9 mouse cellular contexts compared by ENCODE assay signal in genomic region chrX:103288485-103289330, GRCm38 (mm10). TPM values are rescaled to one million over a fixed set of nuclear protein-coding genes. Genes with fewer than 3 reads are reported as not detected.
DNase-seq lines count a peak whose midpoint lies in the region; ATAC-seq and TF ChIP-seq lines count a peak whose summit lies in the region.
"Had no signal": no experiment of that assay in that cellular context is flagged by ENCODE, and none has a peak within 500 bp of the region (broad histone marks: within the 10 kb centered on the region; RNA-seq: fewer than 3 reads in every experiment).

No protein-coding gene starts in this region.

- no peak for ATAC-seq in heart, embryonic 14.5 days (ENCODE audit: insufficient number of reproducible peaks, insufficient read depth, low FRiP score, low read depth)
- no peak for ATAC-seq in limb, embryonic 15.5 days (ENCODE audit: insufficient number of reproducible peaks, low FRiP score, low TSS enrichment, low read depth)
- ATAC-seq in neural tube, embryonic 14.5 days (ENCODE audit: low read depth): peak; percentile 96

- TF ChIP-seq RAD21 in MEL (IDR thresholded peaks at IDR 0.05; ENCODE audit: low read depth, low read length): no peak

- peaks cover 16% of the 10 kb centered on the region for H3K27me3 ChIP-seq in heart, embryonic 14.5 days (ENCODE audit: control insufficient read depth, insufficient read depth, low read length)
- H3K27me3 ChIP-seq in MEL (ENCODE audit: control insufficient read depth in 1 of 2, insufficient read depth in 2 of 2, low read length in 2 of 2): no peaks in the 10 kb centered on the region
- peaks cover 98% of the 10 kb centered on the region for H3K27me3 ChIP-seq in forebrain, embryonic 10.5 days (ENCODE audit: poor library complexity, severe bottlenecking)
- H3K27me3 ChIP-seq in limb, embryonic 15.5 days: peaks cover 23% of the 10 kb centered on the region; the same call in 1 of the 2 replicates
- no peaks in the 10 kb centered on the region; the same call in 1 of the 2 replicates for H3K27me3 ChIP-seq in neural tube, embryonic 14.5 days (ENCODE audit: control insufficient read depth, insufficient read depth, low read length)

- H3K9me3 ChIP-seq in heart, embryonic 14.5 days (ENCODE audit: control insufficient read depth, low read length): no peaks in the 10 kb centered on the region
- H3K9me3 ChIP-seq in MEL (replicated peaks; ENCODE audit: insufficient read depth, low read length): no peaks in the 10 kb centered on the region
- H3K9me3 ChIP-seq in forebrain, embryonic 10.5 days: no peaks in the 10 kb centered on the region
- no peaks in the 10 kb centered on the region for H3K9me3 ChIP-seq in limb, embryonic 15.5 days
- H3K9me3 ChIP-seq in neural tube, embryonic 14.5 days (ENCODE audit: control insufficient read depth, low read length): no peaks in the 10 kb centered on the region

- no peak overlapping the region for H3K9ac ChIP-seq in heart, embryonic 14.5 days (ENCODE audit: low read length)
- no peak overlapping the region for H3K9ac ChIP-seq in MEL (ENCODE audit: control insufficient read depth, low read depth, low read length, poor library complexity, severe bottlenecking)
- no peak overlapping the region for H3K9ac ChIP-seq in limb, embryonic 15.5 days
- no peak overlapping the region for H3K9ac ChIP-seq in neural tube, embryonic 14.5 days (replicated peaks; ENCODE audit: low read depth, low read length)

- no peaks in the 10 kb centered on the region for H3K4me1 ChIP-seq in heart, embryonic 14.5 days (ENCODE audit: control insufficient read depth in 2 of 2, insufficient read depth in 2 of 2, low read length in 2 of 2)
- no peaks in the 10 kb centered on the region for H3K4me1 ChIP-seq in MEL (ENCODE audit: control insufficient read depth in 1 of 2, insufficient read depth in 2 of 2, low read length in 2 of 2)
- peaks cover 25% of the 10 kb centered on the region for H3K4me1 ChIP-seq in forebrain, embryonic 10.5 days
- H3K4me1 ChIP-seq in limb, embryonic 15.5 days: peaks cover 9% of the 10 kb centered on the region; the same call in 1 of the 2 replicates
- no peaks in the 10 kb centered on the region for H3K4me1 ChIP-seq in neural tube, embryonic 14.5 days (ENCODE audit: control insufficient read depth, insufficient read depth, low read length)

- no peaks in the 10 kb centered on the region for H3K36me3 ChIP-seq in heart, embryonic 14.5 days (ENCODE audit: control insufficient read depth, insufficient read depth, low read length)
- H3K36me3 ChIP-seq in MEL (ENCODE audit: control insufficient read depth in 1 of 2, insufficient read depth in 2 of 2, low read length in 2 of 2): no peaks in the 10 kb centered on the region
- no peaks in the 10 kb centered on the region for H3K36me3 ChIP-seq in forebrain, embryonic 10.5 days (replicated peaks)
- no peaks in the 10 kb centered on the region for H3K36me3 ChIP-seq in limb, embryonic 15.5 days
- H3K36me3 ChIP-seq in neural tube, embryonic 14.5 days (ENCODE audit: control insufficient read depth, insufficient read depth, low read length): no peaks in the 10 kb centered on the region

- peak overlapping the region; percentile 60 for H3K4me2 ChIP-seq in heart, embryonic 14.5 days (ENCODE audit: low read length)
- H3K4me2 ChIP-seq in limb, embryonic 15.5 days: peak overlapping the region; percentile 31; the same call in 1 of the 2 replicates
- peak overlapping the region; percentile 33 for H3K4me2 ChIP-seq in neural tube, embryonic 14.5 days (ENCODE audit: low read depth, low read length)

- TF ChIP-seq CTCF in MEL (IDR thresholded peaks at IDR 0.05 in 2 of 3, conservative IDR thresholded peaks at IDR 0.05 in 1 of 3; ENCODE audit: control insufficient read depth in 1 of 3, insufficient read depth in 1 of 3, low read depth in 2 of 3, low read length in 3 of 3, poor library complexity in 1 of 3, severe bottlenecking in 1 of 3): no peak

- 24% methylated on average over 25 of the region's 25 CpGs for WGBS in heart, embryonic 14.5 days
- WGBS in forebrain, embryonic 10.5 days: 29% methylated on average over 25 of the region's 25 CpGs
- 21% methylated on average over 25 of the region's 25 CpGs for WGBS in limb, embryonic 15.5 days
- 20% methylated on average over 25 of the region's 25 CpGs for WGBS in neural tube, embryonic 14.5 days

- no peaks in the 10 kb centered on the region for H3K79me2 ChIP-seq in MEL (ENCODE audit: control insufficient read depth, insufficient read depth, low read length, poor library complexity)

- no peak for TF ChIP-seq POLR2A in MEL (IDR thresholded peaks at IDR 0.05; ENCODE audit: control insufficient read depth in 1 of 2, insufficient read depth in 1 of 2, low read depth in 1 of 2, low read length in 2 of 2, poor library complexity in 1 of 2)

- no peak overlapping the region for H3K27ac ChIP-seq in heart, embryonic 14.5 days (replicated peaks in 1 of 2; ENCODE audit: control insufficient read depth in 1 of 2, insufficient read depth in 1 of 2, low read depth in 2 of 2, low read length in 2 of 2)
- H3K27ac ChIP-seq in MEL (ENCODE audit: control insufficient read depth, low read depth, low read length): no peak overlapping the region
- H3K27ac ChIP-seq in forebrain, embryonic 10.5 days: peak overlapping the region; percentile 58; the same call in 1 of the 2 replicates
- no peak overlapping the region for H3K27ac ChIP-seq in limb, embryonic 15.5 days
- no peak overlapping the region for H3K27ac ChIP-seq in neural tube, embryonic 14.5 days (ENCODE audit: low read depth, low read length)

- H3K4me3 ChIP-seq in heart, embryonic 14.5 days (ENCODE audit: control insufficient read depth in 1 of 2, insufficient read depth in 1 of 2, low read depth in 1 of 2, low read length in 2 of 2): peak overlapping the region in 1 of 2 experiments; percentile 13; a peak in 1 of 4 replicates
- no peak overlapping the region for H3K4me3 ChIP-seq in MEL (ENCODE audit: control insufficient read depth in 1 of 2, insufficient read depth in 1 of 2, low read depth in 2 of 2, low read length in 2 of 2)
- peak overlapping the region; percentile 29 for H3K4me3 ChIP-seq in forebrain, embryonic 10.5 days
- peak overlapping the region; percentile 11 for H3K4me3 ChIP-seq in limb, embryonic 15.5 days
- peak overlapping the region; percentile 4; the same call in 1 of the 2 replicates for H3K4me3 ChIP-seq in neural tube, embryonic 14.5 days (ENCODE audit: low read depth, low read length)

- no peak for DNase-seq in heart, postnatal 36 days
- peak; percentile 5 for DNase-seq in MEL (ENCODE audit: low read depth, low spot score)
- DNase-seq in forebrain, embryonic 10.5 days (ENCODE audit: extremely low spot score, low spot score): peak; percentile 49
- DNase-seq in thymus, adult 18-20 months: no peak
- no peak for DNase-seq in urinary bladder, postnatal 25 days (ENCODE audit: low spot score)

- intact Hi-C loops in heart, postnatal 36 days (cut with DNase I): no loop called here

- no peak for TF ChIP-seq EP300 in MEL (IDR thresholded peaks at IDR 0.05; ENCODE audit: low read depth in 1 of 2, low read length in 2 of 2)

TF ChIP-seq in MEL, 35 proteins besides CTCF, POLR2A, EP300 and RAD21:
- TF ChIP-seq NELFE (IDR thresholded peaks at IDR 0.05; ENCODE audit: low read depth, low read length): no peak
- no peak for TF ChIP-seq CHD2 (IDR thresholded peaks at IDR 0.05; ENCODE audit: low read length)
- no peak for TF ChIP-seq MAFK (IDR thresholded peaks at IDR 0.05; ENCODE audit: borderline replicate concordance, low read depth, low read length)
- no peak for TF ChIP-seq GABPA (IDR thresholded peaks at IDR 0.05; ENCODE audit: low read depth, low read length)
- TF ChIP-seq MYC (IDR thresholded peaks at IDR 0.05; ENCODE audit: low read depth, low read length): no peak

RNA-seq across cellular contexts. Expression of gene Cdx4, which starts 32.5 kb away (rescaled TPM):
- not detected in 2 replicates for polyA plus RNA-seq in heart, embryonic 14.5 days (2014; fragmentation: Nextera tagmentation; extraction: Ambion mirVana)
- not detected for total RNA-seq in heart, postnatal 36 days (2021)
- not detected in 2 replicates for total RNA-seq in MEL (2012; rRNA removed)
- not detected for polyA plus RNA-seq in MEL (2012; ENCODE audit: insufficient read depth in 1 of 2, insufficient read length in 2 of 2, low read depth in 1 of 2, low replicate concordance in 2 of 2, missing spikeins in 1 of 2)
- not detected in 2 replicates for polyA plus RNA-seq in forebrain, embryonic 10.5 days (2016; fragmentation: Nextera tagmentation; extraction: Ambion mirVana)
- not detected in 2 replicates for polyA plus RNA-seq in limb, embryonic 15.5 days (2015; fragmentation: Nextera tagmentation; extraction: Ambion mirVana)
- polyA plus RNA-seq in neural tube, embryonic 14.5 days (2014; fragmentation: Nextera tagmentation; extraction: Ambion mirVana): not detected in 2 replicates
- total RNA-seq: layer of hippocampus, postnatal 14 days had no signal

Comparison
In these comparisons a context has a peak if more than half of its experiments do, and no peak if none do; other contexts are left out.
1. H3K4me3 ChIP-seq: peak in forebrain, embryonic 10.5 days (single experiment), limb, embryonic 15.5 days (single experiment) and neural tube, embryonic 14.5 days (single experiment); none in MEL (0 of 2).
2. DNase-seq: peak in MEL (single experiment) and forebrain, embryonic 10.5 days (single experiment); none in heart, postnatal 36 days (0 of 2), thymus, adult 18-20 months (0 of 2) and urinary bladder, postnatal 25 days (single experiment).
3. Peak in every context shown above with its lines, with median percentiles within 50 percentile points of each other: H3K4me2 ChIP-seq.